ENCODE assay signal across 8 mouse cellular contexts in the genomic region with DNA sequence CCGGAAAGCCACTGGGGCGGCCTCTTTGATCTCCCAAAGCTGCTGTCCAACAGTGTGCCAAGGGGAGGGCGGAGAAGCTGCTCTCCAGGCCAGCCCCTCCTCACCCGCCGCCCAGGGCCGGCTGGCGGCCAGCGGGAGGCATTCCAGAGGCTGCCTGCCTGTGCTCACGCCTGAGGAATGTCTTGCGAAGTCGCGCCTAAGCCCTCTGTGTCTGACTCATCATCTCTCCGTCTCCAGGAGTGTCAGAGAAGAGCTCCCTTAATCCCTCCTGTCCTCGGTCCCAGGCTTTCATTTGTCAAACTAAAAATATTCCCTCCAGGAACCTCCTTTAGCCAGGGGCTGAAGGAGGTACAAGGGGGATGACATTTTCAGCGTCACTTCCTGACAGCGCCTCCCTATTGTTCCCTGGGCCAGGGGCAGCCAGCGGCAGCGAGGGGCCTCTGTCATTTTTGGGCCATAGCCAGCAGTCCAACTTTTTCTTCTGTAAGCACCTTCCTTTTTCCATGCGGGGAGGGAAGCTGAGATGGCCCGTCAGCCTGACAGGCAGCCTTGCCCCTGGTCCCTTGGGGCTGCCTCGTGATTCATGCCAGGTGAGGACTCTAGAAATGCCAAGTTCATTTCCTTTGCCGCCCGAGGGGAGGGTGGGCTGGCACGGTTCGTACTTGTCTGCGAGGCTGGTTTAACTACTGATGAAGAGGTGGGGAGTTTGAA.
DNase-seq lines count a peak whose midpoint lies in the region; ATAC-seq lines count a peak whose summit lies in the region.

No protein-coding gene starts in this region.

- H3K27me3 ChIP-seq in forebrain, embryonic 15.5 days = no peaks in the 10 kb centered on the region
- H3K27me3 ChIP-seq in heart, embryonic 16.5 days (ENCODE audit: control insufficient read depth, insufficient read depth, low read length) = no peaks in the 10 kb centered on the region
- H3K27me3 ChIP-seq in liver, embryonic 12.5 days (replicated peaks) = peaks cover 28% of the 10 kb centered on the region
- H3K27me3 ChIP-seq in neural tube, embryonic 15.5 days (replicated peaks) = 0 out of 2 replicates have a peak, but pooled peaks cover 2% of the 10 kb centered on the region

- H3K4me2 ChIP-seq in forebrain, embryonic 15.5 days (replicated peaks) = peak overlapping the region; percentile 29
- peak overlapping the region; percentile 65 for H3K4me2 ChIP-seq in heart, embryonic 16.5 days (ENCODE audit: low read depth, low read length)
- H3K4me2 ChIP-seq in liver, embryonic 12.5 days = peak overlapping the region; percentile 18
- H3K4me2 ChIP-seq in neural tube, embryonic 15.5 days = peak overlapping the region; percentile 44

- peak; percentile 96 for DNase-seq in 3T3-L1 (ENCODE audit: low read depth, low spot score)
- DNase-seq in cerebellum, adult 11-12 months = peak; percentile 54
- peak; percentile 84 for DNase-seq in kidney, postnatal 10 days
- peak; percentile 76 for DNase-seq in yolk sac, embryonic 10.5 days (ENCODE audit: low spot score)

- no peaks in the 10 kb centered on the region for H3K9me3 ChIP-seq in forebrain, embryonic 15.5 days
- H3K9me3 ChIP-seq in heart, embryonic 16.5 days (replicated peaks; ENCODE audit: control insufficient read depth, low read length) = no peaks in the 10 kb centered on the region
- H3K9me3 ChIP-seq in liver, embryonic 12.5 days (replicated peaks) = no peaks in the 10 kb centered on the region
- H3K9me3 ChIP-seq in neural tube, embryonic 15.5 days (replicated peaks) = no peaks in the 10 kb centered on the region

- no peaks in the 10 kb centered on the region for H3K36me3 ChIP-seq in forebrain, embryonic 15.5 days
- H3K36me3 ChIP-seq in heart, embryonic 16.5 days (ENCODE audit: control insufficient read depth, insufficient read depth) = no peaks in the 10 kb centered on the region
- H3K36me3 ChIP-seq in liver, embryonic 12.5 days = no peaks in the 10 kb centered on the region
- H3K36me3 ChIP-seq in neural tube, embryonic 15.5 days = no peaks in the 10 kb centered on the region

- H3K27ac ChIP-seq in forebrain, embryonic 15.5 days (replicated peaks) = no peak overlapping the region
- peak overlapping the region; percentile 62 for H3K27ac ChIP-seq in heart, embryonic 16.5 days (ENCODE audit: low read length)
- H3K27ac ChIP-seq in liver, embryonic 12.5 days = no peak overlapping the region
- no peak overlapping the region for H3K27ac ChIP-seq in neural tube, embryonic 15.5 days (replicated peaks)

- H3K9ac ChIP-seq in forebrain, embryonic 15.5 days (replicated peaks) = no peak overlapping the region
- peak overlapping the region; percentile 24 for H3K9ac ChIP-seq in heart, embryonic 16.5 days (ENCODE audit: low read length)
- no peak overlapping the region for H3K9ac ChIP-seq in liver, embryonic 12.5 days
- H3K9ac ChIP-seq in neural tube, embryonic 15.5 days (replicated peaks) = 0 out of 2 replicates have a peak overlapping the region, but pooled peaks have one; percentile 5

- H3K4me3 ChIP-seq in forebrain, embryonic 15.5 days = 0 out of 2 replicates have a peak overlapping the region, but pooled peaks have one; percentile 8
- peak overlapping the region; percentile 37 for H3K4me3 ChIP-seq in heart, embryonic 16.5 days (ENCODE audit: low read length)
- no peak overlapping the region for H3K4me3 ChIP-seq in liver, embryonic 12.5 days
- H3K4me3 ChIP-seq in neural tube, embryonic 15.5 days (replicated peaks) = peak overlapping the region; percentile 4

- peak; percentile 81 for ATAC-seq in forebrain, embryonic 15.5 days (replicated peaks)
- ATAC-seq in heart, embryonic 16.5 days (replicated peaks; ENCODE audit: extremely low read depth, insufficient read depth, low FRiP score) = peak; percentile 92
- no peak for ATAC-seq in liver, embryonic 12.5 days
- peak; percentile 45; the same call in 1 of the 2 replicates for ATAC-seq in neural tube, embryonic 15.5 days (ENCODE audit: low FRiP score)

- 4% methylated on average over 26 of the region's 26 CpGs for WGBS in forebrain, embryonic 15.5 days
- WGBS in heart, embryonic 16.5 days = 3% methylated on average over 26 of the region's 26 CpGs
- WGBS in liver, embryonic 12.5 days (ENCODE audit: insufficient replicate concordance) = 11% methylated on average over 26 of the region's 26 CpGs
- 10% methylated on average over 26 of the region's 26 CpGs for WGBS in neural tube, embryonic 15.5 days

- H3K4me1 ChIP-seq in forebrain, embryonic 15.5 days = peaks cover 18% of the 10 kb centered on the region
- peaks cover 20% of the 10 kb centered on the region for H3K4me1 ChIP-seq in heart, embryonic 16.5 days (ENCODE audit: control insufficient read depth, insufficient read depth, low read length)
- no peaks in the 10 kb centered on the region for H3K4me1 ChIP-seq in liver, embryonic 12.5 days
- peaks cover 18% of the 10 kb centered on the region for H3K4me1 ChIP-seq in neural tube, embryonic 15.5 days

Comparison
In these comparisons a context has a peak if more than half of its experiments do, and no peak if none do; other contexts are left out.
1. H3K9ac ChIP-seq: peak in heart, embryonic 16.5 days (single experiment) and neural tube, embryonic 15.5 days (single experiment); none in forebrain, embryonic 15.5 days (single experiment) and liver, embryonic 12.5 days (single experiment).
2. Peak in every context shown above with its lines, with median percentiles within 50 percentile points of each other: DNase-seq and H3K4me2 ChIP-seq.